Mouse (Mus musculus) hindbrain, postnatal 0 days (tissue): Measurements from ENCODE around the gene Cbx2. TPM values are rescaled to one million over a fixed set of nuclear protein-coding genes. Genes with fewer than 3 reads are reported as not detected.
A peak's percentile ranks its signal among the peaks of the same experiment; 100 is the strongest.

Experiments used
- ATAC-seq: fragments of 200-750 bp; cut with Nextera tagmentation; 2 replicates; pipeline ENCODE4 v1.8.0; 2017; ENCODE audit warnings: mild to moderate bottlenecking, moderate TSS enrichment, moderate library complexity
- DNase-seq: peaks from one replicate; pipeline ENCODE4 v3.0.0-alpha.2; 2015; ENCODE audit warnings: low spot score
- H3K27ac ChIP-seq: fragments of 300-500 bp; sonication (generic); 2 replicates; pipeline ENCODE4 v1.5.1; 2014; ENCODE audit warnings: mild to moderate bottlenecking
- H3K27me3 ChIP-seq: fragments of 300-500 bp; sonication (generic); 2 replicates; pipeline ENCODE4 v1.6.1; 2014; ENCODE audit warnings: low read length, mixed read lengths; ENCODE audit not compliant: insufficient read depth
- H3K36me3 ChIP-seq: fragments of 300-500 bp; sonication (generic); 2 replicates; pipeline ENCODE4 v1.6.1; 2014; ENCODE audit warnings: low read length, mixed read lengths; ENCODE audit not compliant: insufficient read depth
- H3K4me1 ChIP-seq: fragments of 300-500 bp; sonication (generic); 2 replicates; pipeline ENCODE4 v1.6.1; 2014; ENCODE audit warnings: antibody characterized with exemption, low read length, mixed read lengths; ENCODE audit not compliant: insufficient read depth
- H3K4me2 ChIP-seq: fragments of 300-500 bp; sonication (generic); 2 replicates; pipeline ENCODE4 v1.6.1; 2014; ENCODE audit warnings: low read depth, mild to moderate bottlenecking, low read length, moderate library complexity, mixed read lengths
- H3K4me3 ChIP-seq: fragments of 300-500 bp; sonication (generic); 2 replicates; pipeline ENCODE4 v1.5.1; 2014; ENCODE audit warnings: low read length
- H3K9ac ChIP-seq: fragments of 300-500 bp; sonication (generic); replicated peaks from 2 replicates; pipeline ENCODE4 v1.6.1; 2014; ENCODE audit warnings: mild to moderate bottlenecking, low read length, moderate library complexity, mixed read lengths
- H3K9me3 ChIP-seq: fragments of 300-500 bp; sonication (generic); 2 replicates; pipeline ENCODE4 v1.6.1; 2016; ENCODE audit warnings: low read length, mixed read lengths
- CTCF ChIP-seq: IDR thresholded peaks from 2 replicates; pipeline ENCODE4 v1.5.1; 2016; ENCODE audit warnings: antibody characterized with exemption, control low read depth, low read depth
- WGBS: fragments of 180-500 bp; shearing (Covaris S2); extraction: QIAGEN DNeasy Blood & Tissue Kit; methylation state at CpG from one replicate; pipeline ENCODE4 v1.1.7; 2014; 5-methylcytosine and 5-hydroxymethylcytosine counted together
- polyA plus RNA-seq: library from polyadenylated mRNA; unstranded; fragments of >200 nt; fragmentation: Nextera tagmentation; extraction: Ambion mirVana; gene quantifications from 2 replicates; pipeline ENCODE4 v1.2.1, GENCODE M21; 2015
- total RNA-seq: library from RNA; depleted of rRNA; stranded (reverse); fragments of >200 nt; gene quantifications from 2 replicates; pipeline ENCODE4 v1.2.3, GENCODE M21; 2014

The Cbx2 gene
- total and polyA plus RNA-seq, 2 experiments from 2014 or later, result 7.4 to 14.6 TPM

DNA sequence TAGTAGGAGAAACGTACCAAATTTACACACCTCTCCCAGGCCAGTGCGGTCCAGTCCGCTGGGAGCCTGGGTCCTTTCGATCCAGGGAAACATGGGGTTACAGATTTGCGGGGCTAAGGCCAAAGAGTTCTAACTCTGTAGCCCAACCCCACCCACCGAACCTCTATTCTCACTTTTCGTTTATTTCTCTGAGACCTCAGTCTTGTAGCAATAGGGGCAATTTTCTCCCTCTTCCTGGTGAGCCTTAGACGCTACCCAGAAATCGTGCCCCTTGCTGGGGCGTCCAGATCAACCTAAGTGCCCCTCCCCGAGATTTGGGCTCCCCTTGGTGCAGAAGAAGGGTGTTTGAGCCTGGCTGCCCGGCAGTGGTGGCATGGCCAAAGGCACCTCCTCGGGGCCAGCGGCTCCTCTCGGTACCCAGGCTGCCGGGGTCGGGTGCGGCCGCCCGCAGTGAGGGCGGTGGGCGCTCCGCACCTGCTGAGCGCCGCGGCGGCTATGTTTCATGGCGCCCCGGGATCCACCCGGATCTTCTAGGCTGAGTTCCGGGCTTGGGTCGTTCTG is 32.9 kb downstream of the Cbx2 start:
- Histone ChIP-seq H3K9me3 (no peaks in the 10 kb centered on the region), H3K27ac (peak overlapping the region; percentile 91), H3K4me2 (peak overlapping the region; percentile 98), H3K9ac (peak overlapping the region; percentile 86), H3K27me3 (peaks cover 27% of the 10 kb centered on the region), H3K4me1 (peaks cover 41% of the 10 kb centered on the region), H3K4me3 (peak overlapping the region; percentile 55), H3K36me3 (no peaks in the 10 kb centered on the region)
- no peak for TF ChIP-seq CTCF
- DNase-seq (peak; percentile 27), ATAC-seq (no peak)
- WGBS, result 2% methylated on average over 32 of the region's 32 CpGs

DNA sequence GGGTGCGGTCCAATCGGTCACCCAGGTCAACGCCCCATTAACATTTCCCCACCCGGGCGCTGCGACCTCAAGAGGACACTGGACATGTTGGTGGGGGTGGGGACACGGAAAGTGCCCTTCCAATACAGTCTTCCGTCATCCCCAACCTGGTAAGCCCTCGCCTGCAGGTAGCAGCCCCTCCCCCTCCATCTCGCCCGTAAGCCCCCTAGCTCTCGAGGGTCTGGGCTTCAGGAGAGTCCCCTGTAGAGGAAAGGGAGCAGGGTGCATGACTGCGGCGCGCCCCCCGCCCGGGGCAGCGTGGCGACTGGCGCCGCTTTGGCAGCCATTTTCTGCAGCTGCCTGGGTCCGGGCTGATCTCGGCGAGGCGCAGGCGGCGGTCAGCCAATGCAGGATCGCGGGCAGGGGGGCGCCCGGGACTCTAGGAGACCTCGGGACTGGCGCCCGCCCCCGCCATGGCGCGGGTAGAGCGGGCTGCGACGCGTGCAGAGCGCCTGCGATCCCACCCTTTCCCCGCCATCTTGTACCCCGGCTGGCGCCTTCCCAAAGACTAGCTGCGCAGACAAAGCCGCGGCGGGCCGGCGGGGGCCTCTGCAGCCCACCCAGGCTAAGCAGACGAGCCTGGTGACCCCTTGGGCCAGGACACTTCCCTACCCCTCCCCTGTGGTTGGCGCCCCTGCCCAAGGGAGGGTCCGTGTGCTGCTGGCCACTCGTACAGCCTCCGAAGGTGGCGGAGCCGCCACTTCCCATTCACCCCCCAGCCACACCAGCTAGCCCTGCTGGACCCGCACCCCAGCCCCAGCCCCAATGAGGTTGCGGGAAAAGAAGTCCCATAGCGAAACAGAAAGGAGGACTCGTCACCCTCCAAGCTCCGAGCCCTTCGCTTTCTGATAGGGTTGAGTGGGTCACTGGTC is 33.8 kb downstream of the Cbx2 start:
- Histone ChIP-seq H3K4me2 (peak overlapping the region; percentile 98), H3K4me1 (peaks cover 41% of the 10 kb centered on the region), H3K27ac (peak overlapping the region; percentile 91), H3K4me3 (peak overlapping the region; percentile 55), H3K9ac (peak overlapping the region; percentile 86), H3K36me3 (no peaks in the 10 kb centered on the region), H3K27me3 (peaks cover 18% of the 10 kb centered on the region; the same call in 1 of the 2 replicates), H3K9me3 (no peaks in the 10 kb centered on the region)
- no peak for TF ChIP-seq CTCF
- ATAC-seq (peak; percentile 28), DNase-seq (peak; percentile 85)
- WGBS, result under 1% methylated on average over 61 of the region's 65 CpGs

DNA sequence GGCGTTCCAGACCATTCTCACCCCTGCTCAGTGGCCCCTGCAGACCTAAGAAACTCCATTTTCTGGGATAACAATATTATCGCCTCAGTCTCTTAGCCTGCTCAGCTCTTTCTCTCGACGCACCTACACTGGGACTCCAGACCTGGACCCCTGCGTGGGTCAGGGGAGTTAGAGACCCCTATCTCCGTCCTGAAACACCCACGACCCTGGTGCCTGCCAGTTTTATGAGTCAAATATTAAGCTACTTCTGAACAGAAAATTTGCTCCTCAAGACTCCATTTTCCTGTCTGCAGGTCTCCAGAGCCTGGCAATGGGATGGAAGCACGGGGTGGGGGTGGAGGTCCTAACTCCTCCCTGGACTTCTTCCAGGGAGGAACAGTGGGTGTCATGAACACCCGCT is 34.5 kb downstream of the Cbx2 start:
- WGBS, result 6% methylated on average over 9 of the region's 9 CpGs
- Histone ChIP-seq H3K4me1 (peaks cover 39% of the 10 kb centered on the region), H3K27me3 (0 out of 2 replicates have a peak, but pooled peaks cover 18% of the 10 kb centered on the region)

DNA sequence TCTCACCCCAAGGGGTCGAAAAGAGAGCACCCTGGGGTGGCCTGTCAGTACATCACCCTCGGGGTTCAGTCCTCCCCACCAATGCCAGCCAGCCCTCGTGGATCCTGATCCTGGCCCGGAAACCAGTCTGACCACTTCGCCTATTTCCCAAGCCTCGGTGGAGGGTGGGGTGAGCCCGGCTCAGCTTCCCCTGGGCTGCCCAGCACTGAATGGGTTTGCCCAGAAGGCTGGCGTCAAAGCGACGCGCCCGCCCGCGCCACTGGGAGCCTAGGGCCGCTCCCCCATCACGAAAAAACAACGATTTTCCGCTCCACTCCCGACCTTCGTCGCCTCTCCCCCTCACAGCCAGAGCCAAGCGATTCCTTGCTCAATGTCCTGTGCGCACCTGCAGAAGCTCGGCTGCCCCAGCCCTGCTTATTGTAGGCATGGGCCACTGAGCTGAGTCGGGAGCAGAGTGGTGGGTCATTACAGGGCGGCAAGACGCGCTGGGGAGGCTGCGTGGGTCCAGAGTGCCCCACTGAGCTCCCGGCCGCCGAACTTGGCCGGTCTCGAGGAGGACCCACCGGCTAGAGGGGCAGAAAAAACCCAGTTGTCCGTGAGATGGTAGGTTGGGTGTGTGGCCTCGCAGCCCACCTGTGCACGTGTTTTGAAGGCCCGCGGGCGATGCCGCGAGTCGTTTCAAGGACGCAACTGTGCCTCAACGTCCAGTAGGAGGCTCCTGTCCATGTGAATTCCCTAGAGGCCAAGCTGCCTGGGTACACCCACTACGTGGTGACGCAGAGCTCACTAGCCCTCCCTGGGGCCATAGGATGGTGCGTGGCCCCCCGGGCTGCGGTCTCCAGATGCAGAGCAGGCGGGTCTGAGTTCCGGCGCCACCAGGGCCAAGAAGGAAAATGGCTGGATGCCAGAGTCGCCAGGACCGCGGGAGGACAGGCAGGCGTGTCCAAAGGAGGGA is 35.6 kb downstream of the Cbx2 start:
- TF ChIP-seq CTCF, result peak; percentile 64
- Histone ChIP-seq H3K9ac (peak overlapping the region; percentile 0; the same call in 1 of the 2 replicates), H3K27me3 (0 out of 2 replicates have a peak, but pooled peaks cover 18% of the 10 kb centered on the region), H3K27ac (no peak overlapping the region), H3K4me3 (peak overlapping the region; percentile 0), H3K4me2 (peak overlapping the region; percentile 48), H3K36me3 (no peaks in the 10 kb centered on the region), H3K9me3 (no peaks in the 10 kb centered on the region), H3K4me1 (peaks cover 30% of the 10 kb centered on the region)
- ATAC-seq (no peak), DNase-seq (peak; percentile 69)
- 3% methylated on average over 58 of the region's 58 CpGs for WGBS

More for the DNA sequence above, 34.5 kb downstream of the Cbx2 start:
- no peaks in the 10 kb centered on the region for H3K36me3 ChIP-seq
- ATAC-seq (no peak), DNase-seq (no peak)
- H3K27ac ChIP-seq, result peak overlapping the region; percentile 91; the same call in 1 of the 2 replicates
- H3K4me3 ChIP-seq, result peak overlapping the region; percentile 55
- no peak for TF ChIP-seq CTCF
- no peaks in the 10 kb centered on the region for H3K9me3 ChIP-seq
- H3K9ac ChIP-seq, result peak overlapping the region; percentile 86
- peak overlapping the region; percentile 98 for H3K4me2 ChIP-seq

DNA sequence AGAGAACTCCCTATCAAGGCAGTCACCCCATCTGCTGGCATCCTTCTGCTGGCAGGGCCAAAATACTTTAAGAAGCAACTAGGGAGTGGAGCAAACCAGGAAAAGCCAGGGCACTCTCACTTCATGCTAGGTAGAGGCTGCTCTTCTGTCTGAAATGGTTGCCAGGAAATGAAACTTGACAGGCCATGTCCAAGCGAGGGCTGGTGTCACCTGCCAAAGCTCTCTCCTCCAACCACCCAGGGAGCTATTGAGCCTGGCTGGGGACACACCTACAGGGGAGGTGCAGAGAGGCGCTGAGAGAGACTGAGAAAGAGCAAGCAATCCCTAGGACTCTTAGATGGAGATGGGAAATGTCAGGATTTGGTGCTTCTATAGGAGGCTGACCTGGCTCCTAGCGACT is 36.5 kb downstream of the Cbx2 start:
- Histone ChIP-seq H3K4me3 (no peak overlapping the region), H3K9ac (no peak overlapping the region), H3K4me2 (peak overlapping the region; percentile 48; the same call in 1 of the 2 replicates), H3K27me3 (0 out of 2 replicates have a peak, but pooled peaks cover 18% of the 10 kb centered on the region), H3K9me3 (no peaks in the 10 kb centered on the region), H3K27ac (no peak overlapping the region), H3K4me1 (peaks cover 30% of the 10 kb centered on the region), H3K36me3 (no peaks in the 10 kb centered on the region)
- no peak for ATAC-seq
- no peak for DNase-seq
- WGBS, result 27% methylated on average over 3 of the region's 3 CpGs
- TF ChIP-seq CTCF, result no peak

DNA sequence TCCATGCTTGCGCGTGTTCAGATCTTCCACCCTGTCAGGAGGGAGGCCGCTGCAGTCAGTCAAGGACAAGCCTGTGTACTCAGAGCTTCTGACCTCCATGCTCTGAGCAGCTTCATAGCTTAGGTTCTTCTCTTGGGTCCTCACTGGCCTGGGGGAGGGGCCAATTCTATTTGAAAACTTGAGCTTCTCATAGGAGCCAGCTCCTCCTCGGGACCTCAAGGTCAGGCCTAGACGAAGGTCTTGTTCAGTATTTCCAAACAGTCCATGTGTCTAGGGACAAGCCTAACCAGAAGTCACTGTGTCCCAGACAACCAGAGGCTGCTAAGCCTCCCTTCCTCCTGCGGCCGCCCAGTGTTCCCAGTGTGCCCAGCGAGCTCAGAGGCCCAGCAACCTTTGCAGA is 44.1 kb downstream of the Cbx2 start:
- Histone ChIP-seq H3K4me3 (no peak overlapping the region), H3K36me3 (no peaks in the 10 kb centered on the region), H3K27ac (no peak overlapping the region), H3K9me3 (no peaks in the 10 kb centered on the region), H3K4me1 (no peaks in the 10 kb centered on the region), H3K4me2 (no peak overlapping the region), H3K9ac (no peak overlapping the region), H3K27me3 (no peaks in the 10 kb centered on the region)
- TF ChIP-seq CTCF, result no peak
- WGBS, result 68% methylated on average over 8 of the region's 8 CpGs
- no peak for DNase-seq
- ATAC-seq, result no peak
